Mouse (Mus musculus) limb, embryonic 14.5 days (tissue): Measurements from ENCODE around the gene Hoxb6. TPM values are rescaled to one million over a fixed set of nuclear protein-coding genes. Genes with fewer than 3 reads are reported as not detected.

Experiments used
- ATAC-seq: fragments of 200-750 bp; cut with Nextera tagmentation; 2 replicates; pipeline ENCODE4 v1.8.0; 2017; ENCODE audit warnings: low read depth, moderate number of reproducible peaks, moderate TSS enrichment; ENCODE audit not compliant: low FRiP score
- DNase-seq: peaks from one replicate; pipeline ENCODE4 v3.0.0-alpha.2; 2015; ENCODE audit warnings: low spot score
- H3K27ac ChIP-seq: fragments of 300-500 bp; sonication (generic); replicated peaks from 2 replicates; pipeline ENCODE4 v1.5.1; 2014; ENCODE audit warnings: low read depth, mild to moderate bottlenecking, low read length, moderate library complexity, mixed read lengths
- H3K27me3 ChIP-seq: fragments of 300-500 bp; sonication (generic); 2 replicates; pipeline ENCODE4 v1.6.1; 2014; ENCODE audit warnings: low read length, mixed read lengths; ENCODE audit not compliant: control insufficient read depth, insufficient read depth
- H3K36me3 ChIP-seq: fragments of 300-500 bp; sonication (generic); 2 replicates; pipeline ENCODE4 v1.6.1; 2014; ENCODE audit warnings: mild to moderate bottlenecking, low read length, moderate library complexity, mixed read lengths; ENCODE audit not compliant: control insufficient read depth, insufficient read depth
- H3K4me1 ChIP-seq: fragments of 300-500 bp; sonication (generic); 2 replicates; pipeline ENCODE4 v1.6.1; 2014; ENCODE audit warnings: antibody characterized with exemption, low read length, mixed read lengths; ENCODE audit not compliant: control insufficient read depth, insufficient read depth
- H3K4me2 ChIP-seq: fragments of 300-500 bp; sonication (generic); replicated peaks from 2 replicates; pipeline ENCODE4 v1.6.1; 2014; ENCODE audit warnings: low read depth, mild to moderate bottlenecking, low read length, moderate library complexity; ENCODE audit not compliant: severe bottlenecking
- H3K4me3 ChIP-seq: fragments of 300-500 bp; sonication (generic); replicated peaks from 2 replicates; pipeline ENCODE4 v1.5.1; 2014; ENCODE audit warnings: low read length
- H3K9ac ChIP-seq: fragments of 300-500 bp; sonication (generic); 2 replicates; pipeline ENCODE4 v1.6.1; 2014; ENCODE audit warnings: mild to moderate bottlenecking, low read depth, low read length, moderate library complexity; ENCODE audit not compliant: severe bottlenecking
- H3K9me3 ChIP-seq: fragments of 300-500 bp; sonication (generic); 2 replicates; pipeline ENCODE4 v1.6.1; 2016; ENCODE audit warnings: low read length; ENCODE audit not compliant: control insufficient read depth
- POLR2A ChIP-seq: fragments of 200-500 bp; IDR thresholded peaks from 2 replicates; pipeline ENCODE4 v1.8.0; 2012; ENCODE audit warnings: inconsistent platforms, mild to moderate bottlenecking, moderate library complexity, borderline replicate concordance; ENCODE audit not compliant: insufficient read depth, insufficient read length; ENCODE audit errors: extremely low read depth
- WGBS: fragments of 180-500 bp; shearing (Covaris S2); extraction: QIAGEN DNeasy Blood & Tissue Kit; methylation state at CpG from one replicate; pipeline ENCODE4 v1.1.7; 2014; 5-methylcytosine and 5-hydroxymethylcytosine counted together
- polyA plus RNA-seq, 2 experiments: library from polyadenylated mRNA; depleted of rRNA in 1 of 2; stranded (reverse) in 1 of 2; unstranded in 1 of 2; fragments of >200 nt; fragmentation: Nextera tagmentation in 1 of 2; extraction: Ambion mirVana in 1 of 2; gene quantifications; 2 replicates each; pipeline versions ENCODE4 v1.2.1 to v1.2.3; 2012 to 2014

Hoxb6 gene
- polyA plus RNA-seq, 2 experiments, result 0.61 to 2.8 TPM

- TF ChIP-seq POLR2A, result no peak
- H3K9me3 ChIP-seq, result no peaks in the 10 kb centered on the region
- H3K4me3 ChIP-seq, result peak overlapping the region; percentile 0; the same call in 1 of the 2 replicates
- WGBS, result 6% methylated on average over 39 of the region's 39 CpGs
- peaks cover 7% of the 10 kb centered on the region; the same call in 1 of the 2 replicates for H3K4me1 ChIP-seq
- no peak overlapping the region for H3K9ac ChIP-seq
- H3K27me3 ChIP-seq, result peaks cover 92% of the 10 kb centered on the region
- H3K4me2 ChIP-seq, result peak overlapping the region; percentile 27
- no peaks in the 10 kb centered on the region for H3K36me3 ChIP-seq
- DNase-seq, result no peak
- H3K27ac ChIP-seq, result no peak overlapping the region
- ATAC-seq, result no peak
Observed at GRCm38 (mm10) chr11:96255111-96255995, 36.9 kb upstream of the Hoxb6 start.

- no peak for ATAC-seq
- H3K36me3 ChIP-seq, result no peaks in the 10 kb centered on the region
- WGBS, result 10% methylated on average over 14 of the region's 14 CpGs
- peaks cover 9% of the 10 kb centered on the region; the same call in 1 of the 2 replicates for H3K4me1 ChIP-seq
- H3K27ac ChIP-seq, result no peak overlapping the region
- H3K9ac ChIP-seq, result no peak overlapping the region
- no peak for DNase-seq
- no peak overlapping the region for H3K4me2 ChIP-seq
- no peaks in the 10 kb centered on the region for H3K9me3 ChIP-seq
- H3K4me3 ChIP-seq, result no peak overlapping the region
- H3K27me3 ChIP-seq, result peaks cover 92% of the 10 kb centered on the region
- TF ChIP-seq POLR2A, result no peak
Observed at GRCm38 (mm10) chr11:96255996-96256445, 36.3 kb upstream of the Hoxb6 start.

GRCm38 (mm10) chr11:96257141-96257540 is 35.1 kb upstream of the Hoxb6 start:
- H3K36me3 ChIP-seq, result no peaks in the 10 kb centered on the region
- no peak overlapping the region for H3K4me2 ChIP-seq
- ATAC-seq (no peak), DNase-seq (no peak)
- H3K9me3 ChIP-seq, result no peaks in the 10 kb centered on the region
- H3K27me3 ChIP-seq, result peaks cover 92% of the 10 kb centered on the region
- TF ChIP-seq POLR2A, result no peak
- WGBS, result 40% methylated on average over 2 of the region's 2 CpGs
- peaks cover 12% of the 10 kb centered on the region; the same call in 1 of the 2 replicates for H3K4me1 ChIP-seq
- no peak overlapping the region for H3K9ac ChIP-seq
- no peak overlapping the region for H3K4me3 ChIP-seq
- no peak overlapping the region for H3K27ac ChIP-seq

GRCm38 (mm10) chr11:96259038-96259437 is 33.2 kb upstream of the Hoxb6 start:
- 14% methylated on average over 2 of the region's 2 CpGs for WGBS

GRCm38 (mm10) chr11:96259511-96259910 is 32.8 kb upstream of the Hoxb6 start:
- H3K27ac ChIP-seq, result no peak overlapping the region
- TF ChIP-seq POLR2A, result no peak
- no peaks in the 10 kb centered on the region for H3K9me3 ChIP-seq
- H3K4me3 ChIP-seq, result no peak overlapping the region
- peaks cover 12% of the 10 kb centered on the region; the same call in 1 of the 2 replicates for H3K4me1 ChIP-seq
- ATAC-seq (no peak), DNase-seq (no peak)
- no peak overlapping the region for H3K9ac ChIP-seq
- peaks cover 93% of the 10 kb centered on the region for H3K27me3 ChIP-seq
- no peaks in the 10 kb centered on the region for H3K36me3 ChIP-seq
- 0% methylated on average over 1 of the region's 1 CpGs for WGBS
- H3K4me2 ChIP-seq, result no peak overlapping the region

More at GRCm38 (mm10) chr11:96259038-96259437, 33.2 kb upstream of the Hoxb6 start:
- H3K36me3 ChIP-seq, result no peaks in the 10 kb centered on the region
- H3K4me1 ChIP-seq, result peaks cover 12% of the 10 kb centered on the region; the same call in 1 of the 2 replicates
- TF ChIP-seq POLR2A, result no peak
- no peaks in the 10 kb centered on the region for H3K9me3 ChIP-seq
- DNase-seq (no peak), ATAC-seq (no peak)
- H3K27me3 ChIP-seq, result peaks cover 93% of the 10 kb centered on the region
- H3K4me2 ChIP-seq, result no peak overlapping the region
- no peak overlapping the region for H3K9ac ChIP-seq
- H3K4me3 ChIP-seq, result no peak overlapping the region
- no peak overlapping the region for H3K27ac ChIP-seq
